Mouse (Mus musculus) heart, embryonic 13.5 days (tissue): Measurements from ENCODE around the gene Myom3. TPM values are rescaled to one million over a fixed set of nuclear protein-coding genes. Genes with fewer than 3 reads are reported as not detected.
A peak's percentile ranks its signal among the peaks of the same experiment; 100 is the strongest.

Source experiments
- ATAC-seq: fragments of 200-750 bp; cut with Nextera tagmentation; 2 replicates; pipeline ENCODE4 v1.8.0; 2017; ENCODE audit warnings: moderate TSS enrichment; ENCODE audit not compliant: insufficient number of reproducible peaks, low FRiP score, low TSS enrichment; ENCODE audit errors: extremely low read depth
- H3K27ac ChIP-seq: fragments of 300-500 bp; sonication (generic); replicated peaks from 2 replicates; pipeline ENCODE4 v1.5.1; 2015; ENCODE audit warnings: moderate library complexity, mild to moderate bottlenecking, inconsistent platforms
- H3K27me3 ChIP-seq: fragments of 300-500 bp; sonication (generic); replicated peaks from 2 replicates; pipeline ENCODE4 v1.6.1; 2015; ENCODE audit warnings: mild to moderate bottlenecking, inconsistent platforms
- H3K36me3 ChIP-seq: fragments of 300-500 bp; sonication (generic); 2 replicates; pipeline ENCODE4 v1.6.1; 2015; ENCODE audit warnings: mild to moderate bottlenecking, inconsistent platforms
- H3K4me1 ChIP-seq: fragments of 300-500 bp; sonication (generic); 2 replicates; pipeline ENCODE4 v1.6.1; 2015; ENCODE audit warnings: inconsistent platforms
- H3K4me2 ChIP-seq: fragments of 300-500 bp; sonication (generic); 2 replicates; pipeline ENCODE4 v1.6.1; 2015; ENCODE audit warnings: inconsistent platforms, mild to moderate bottlenecking, moderate library complexity
- H3K4me3 ChIP-seq: fragments of 300-500 bp; sonication (generic); 2 replicates; pipeline ENCODE4 v1.5.1; 2015; ENCODE audit warnings: moderate library complexity, mild to moderate bottlenecking, inconsistent platforms
- H3K9ac ChIP-seq: fragments of 300-500 bp; sonication (generic); 2 replicates; pipeline ENCODE4 v1.6.1; 2015; ENCODE audit warnings: inconsistent platforms, mild to moderate bottlenecking, moderate library complexity
- H3K9me3 ChIP-seq: fragments of 300-500 bp; sonication (generic); 2 replicates; pipeline ENCODE4 v1.6.1; 2016; ENCODE audit warnings: inconsistent platforms
- WGBS: fragments of 180-500 bp; shearing (Covaris S2); methylation state at CpG from one replicate; pipeline ENCODE4 v1.1.7; 2015; ENCODE audit warnings: mixed read lengths; 5-methylcytosine and 5-hydroxymethylcytosine counted together
- polyA plus RNA-seq: library from polyadenylated mRNA; unstranded; fragments of >200 nt; fragmentation: Nextera tagmentation; extraction: Ambion mirVana; gene quantifications from 2 replicates; pipeline ENCODE4 v1.2.1, GENCODE M21; 2015

The Myom3 gene
- polyA plus RNA-seq, 1 experiment from 2014 or later = 0.23 TPM

DNA sequence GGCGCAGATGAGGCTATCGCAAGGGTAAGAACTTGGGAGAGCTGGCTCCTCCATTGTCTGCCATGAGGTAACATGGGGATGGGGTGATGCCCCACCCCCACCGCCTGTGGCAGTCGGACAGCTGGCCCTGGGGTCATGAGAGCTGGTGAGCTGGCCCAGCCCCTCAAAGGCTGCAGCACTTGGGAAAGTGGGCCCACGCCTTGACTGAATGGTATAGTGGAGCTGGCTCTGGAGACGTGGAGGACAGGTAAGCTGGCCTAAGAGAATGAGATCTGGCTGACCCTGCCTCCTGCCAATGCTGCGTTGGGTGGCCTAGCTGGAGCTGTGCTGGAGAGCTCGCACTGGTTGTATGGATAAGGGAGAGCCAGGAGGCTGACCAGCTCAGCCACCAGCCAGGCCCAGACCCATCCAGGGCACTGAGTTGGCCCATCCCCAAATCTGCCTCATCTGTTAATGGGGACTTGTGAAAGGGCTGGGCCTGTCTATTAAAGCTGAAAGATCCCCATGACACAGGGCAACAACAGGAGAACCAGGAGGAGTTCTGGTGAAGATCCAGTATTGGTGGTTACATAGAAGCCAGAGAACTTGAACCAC lies 74.7 kb downstream of the Myom3 start:
- Histone ChIP-seq H3K4me2 (no peak overlapping the region), H3K27ac (no peak overlapping the region)
- ATAC-seq = no peak

DNA sequence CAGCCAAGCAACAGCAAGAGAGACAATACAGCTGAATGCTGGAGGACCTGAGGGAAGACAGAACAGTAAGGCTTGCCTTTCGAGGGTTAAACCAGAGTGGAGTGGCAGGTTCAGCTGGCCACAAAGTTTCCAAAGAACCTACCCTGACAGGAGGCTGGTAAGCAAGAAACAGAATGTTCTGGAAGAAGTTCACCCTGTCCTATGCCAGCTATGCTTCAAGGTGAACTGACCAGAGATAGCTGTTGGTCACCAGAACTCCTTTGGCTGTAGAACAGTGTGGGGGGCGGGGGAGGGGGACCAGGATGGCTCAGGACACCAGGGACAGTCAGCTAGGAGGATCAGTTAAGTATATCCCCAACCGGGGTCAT lies 79.4 kb downstream of the Myom3 start:
- H3K36me3 ChIP-seq = no peaks in the 10 kb centered on the region
- peak overlapping the region; percentile 77 for H3K27ac ChIP-seq
- peak overlapping the region; percentile 33; the same call in 1 of the 2 replicates for H3K4me2 ChIP-seq
- peak overlapping the region; percentile 41 for H3K9ac ChIP-seq
- no peak for ATAC-seq
- WGBS = 60% methylated on average over 3 of the region's 3 CpGs
- no peaks in the 10 kb centered on the region for H3K9me3 ChIP-seq
- H3K4me3 ChIP-seq = no peak overlapping the region
- peaks cover 29% of the 10 kb centered on the region for H3K4me1 ChIP-seq
- H3K27me3 ChIP-seq = no peaks in the 10 kb centered on the region

More for the DNA sequence above, 74.7 kb downstream of the Myom3 start:
- no peak overlapping the region for H3K4me3 ChIP-seq
- H3K9ac ChIP-seq = no peak overlapping the region
- H3K4me1 ChIP-seq = peaks cover 22% of the 10 kb centered on the region
- H3K9me3 ChIP-seq = no peaks in the 10 kb centered on the region
- WGBS = 74% methylated on average over 8 of the region's 8 CpGs
- no peaks in the 10 kb centered on the region for H3K27me3 ChIP-seq
- no peaks in the 10 kb centered on the region for H3K36me3 ChIP-seq

- peak overlapping the region; percentile 33 for H3K4me2 ChIP-seq
- no peaks in the 10 kb centered on the region for H3K9me3 ChIP-seq
- no peaks in the 10 kb centered on the region for H3K27me3 ChIP-seq
- 44% methylated on average over 21 of the region's 21 CpGs for WGBS
- H3K9ac ChIP-seq = peak overlapping the region; percentile 41
- H3K36me3 ChIP-seq = no peaks in the 10 kb centered on the region
- ATAC-seq = no peak
- H3K4me3 ChIP-seq = no peak overlapping the region
- peaks cover 29% of the 10 kb centered on the region for H3K4me1 ChIP-seq
- peak overlapping the region; percentile 77 for H3K27ac ChIP-seq
These were observed 79.9 kb downstream of the Myom3 start for GRCm38 (mm10) chr4:135839293-135840011.

DNA sequence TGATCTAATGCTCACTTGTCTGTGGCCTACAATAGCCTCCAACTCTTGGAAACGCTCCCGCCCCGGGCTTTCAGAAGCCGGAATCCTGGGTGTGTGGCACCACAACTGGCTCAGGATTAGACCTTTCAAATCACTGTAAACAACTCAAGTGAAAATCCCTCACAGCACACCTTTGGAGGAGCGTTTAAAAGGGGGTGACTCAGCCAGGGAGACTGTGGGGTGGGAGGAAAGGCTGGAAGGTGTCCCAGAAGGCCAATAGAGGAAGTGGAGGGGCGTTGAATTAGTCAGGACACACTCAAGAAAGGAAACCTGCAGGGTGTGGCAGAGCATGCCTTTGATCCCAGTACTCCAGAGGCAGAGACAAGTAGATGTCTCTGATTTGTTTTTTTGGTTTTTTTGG lies 84.9 kb downstream of the Myom3 start:
- Histone ChIP-seq H3K9me3 (0 out of 2 replicates have a peak, but pooled peaks cover 4% of the 10 kb centered on the region), H3K4me1 (peaks cover 31% of the 10 kb centered on the region), H3K27me3 (no peaks in the 10 kb centered on the region), H3K4me3 (no peak overlapping the region), H3K4me2 (no peak overlapping the region), H3K27ac (no peak overlapping the region), H3K36me3 (no peaks in the 10 kb centered on the region), H3K9ac (no peak overlapping the region)
- ATAC-seq = no peak
- WGBS = 76% methylated on average over 6 of the region's 6 CpGs

GRCm38 (mm10) chr4:135847581-135847980 lies 88.1 kb downstream of the Myom3 start:
- peaks cover 23% of the 10 kb centered on the region for H3K4me1 ChIP-seq
- 0 out of 2 replicates have a peak, but pooled peaks cover 4% of the 10 kb centered on the region for H3K9me3 ChIP-seq
- no peak overlapping the region for H3K4me3 ChIP-seq
- H3K4me2 ChIP-seq = no peak overlapping the region
- peak overlapping the region; percentile 42; the same call in 1 of the 2 replicates for H3K27ac ChIP-seq
- no peaks in the 10 kb centered on the region for H3K36me3 ChIP-seq
- H3K9ac ChIP-seq = 0 out of 2 replicates have a peak overlapping the region, but pooled peaks have one; percentile 47
- ATAC-seq = no peak
- H3K27me3 ChIP-seq = no peaks in the 10 kb centered on the region
- 24% methylated on average over 5 of the region's 5 CpGs for WGBS

GRCm38 (mm10) chr4:135850411-135851095 lies 91.0 kb downstream of the Myom3 start:
- no peaks in the 10 kb centered on the region for H3K27me3 ChIP-seq
- H3K9me3 ChIP-seq = no peaks in the 10 kb centered on the region
- no peak for ATAC-seq
- peak overlapping the region; percentile 45 for H3K27ac ChIP-seq
- peak overlapping the region; percentile 1; the same call in 1 of the 2 replicates for H3K4me2 ChIP-seq
- no peak overlapping the region for H3K4me3 ChIP-seq
- no peaks in the 10 kb centered on the region for H3K36me3 ChIP-seq
- peak overlapping the region; percentile 30 for H3K9ac ChIP-seq
- 47% methylated on average over 13 of the region's 13 CpGs for WGBS
- peaks cover 37% of the 10 kb centered on the region for H3K4me1 ChIP-seq

GRCm38 (mm10) chr4:135851942-135852341 lies 92.4 kb downstream of the Myom3 start:
- no peaks in the 10 kb centered on the region for H3K27me3 ChIP-seq
- H3K27ac ChIP-seq = no peak overlapping the region
- ATAC-seq = no peak
- no peak overlapping the region for H3K9ac ChIP-seq
- H3K36me3 ChIP-seq = no peaks in the 10 kb centered on the region
- 75% methylated on average over 9 of the region's 9 CpGs for WGBS
- no peak overlapping the region for H3K4me3 ChIP-seq
- H3K9me3 ChIP-seq = no peaks in the 10 kb centered on the region
- H3K4me2 ChIP-seq = no peak overlapping the region
- peaks cover 34% of the 10 kb centered on the region for H3K4me1 ChIP-seq

DNA sequence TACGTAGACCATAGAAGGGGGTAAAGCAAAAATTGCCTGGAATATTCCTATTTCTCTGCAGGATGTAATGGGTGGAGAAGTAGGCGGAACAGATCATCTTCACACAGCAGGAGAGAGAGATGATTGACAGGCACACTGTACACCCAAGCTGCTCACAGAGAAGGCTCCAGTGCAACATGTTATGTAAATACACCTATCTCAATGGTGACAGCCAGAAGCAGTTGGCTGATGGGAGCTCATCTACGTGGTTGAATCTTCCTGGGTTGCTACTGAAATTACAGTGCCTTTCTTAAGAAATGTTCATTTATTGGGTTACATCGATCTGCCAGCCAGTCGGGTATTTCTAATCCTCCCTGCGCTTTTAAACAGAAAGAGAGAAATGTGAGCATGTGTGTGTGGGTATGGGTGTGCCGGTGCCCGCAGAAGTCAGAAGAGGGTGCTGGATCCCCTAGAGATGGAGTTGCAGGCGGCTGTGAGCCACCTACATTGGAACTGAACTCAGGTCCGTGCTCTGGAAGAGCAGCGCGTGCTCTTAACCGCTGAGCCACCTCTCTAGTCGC lies 94.6 kb downstream of the Myom3 start:
- Histone ChIP-seq H3K27ac (peak overlapping the region; percentile 97; the same call in 1 of the 2 replicates), H3K4me1 (peaks cover 41% of the 10 kb centered on the region)
- 91% methylated on average over 14 of the region's 14 CpGs for WGBS

DNA sequence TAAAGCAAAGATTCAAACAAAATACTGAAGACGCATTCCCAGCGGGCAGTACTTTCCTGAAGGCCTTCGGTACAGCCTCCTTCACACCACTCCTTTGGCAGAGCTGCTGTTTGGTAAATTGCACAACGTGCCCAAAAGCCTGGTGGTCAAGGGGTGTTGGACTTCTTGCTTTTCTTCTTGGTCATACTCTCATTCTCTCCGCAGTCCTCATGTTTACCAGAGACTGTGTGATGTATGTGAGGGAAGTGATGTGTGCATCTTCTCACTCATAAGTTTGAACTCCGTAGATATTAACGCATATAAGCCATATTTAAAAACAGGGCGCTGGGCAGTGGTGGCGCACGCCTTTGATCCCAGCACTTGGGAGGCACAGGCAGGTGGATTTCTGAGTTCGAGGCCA lies 95.1 kb downstream of the Myom3 start:
- WGBS = 71% methylated on average over 11 of the region's 11 CpGs
- Histone ChIP-seq H3K9me3 (no peaks in the 10 kb centered on the region), H3K4me1 (peaks cover 47% of the 10 kb centered on the region), H3K9ac (peak overlapping the region; percentile 97), H3K4me2 (peak overlapping the region; percentile 93), H3K4me3 (peak overlapping the region; percentile 95), H3K27me3 (no peaks in the 10 kb centered on the region), H3K27ac (peak overlapping the region; percentile 97), H3K36me3 (peaks cover 3% of the 10 kb centered on the region; the same call in 1 of the 2 replicates)
- ATAC-seq = no peak

More for the DNA sequence above, 94.6 kb downstream of the Myom3 start:
- H3K4me2 ChIP-seq = no peak overlapping the region
- no peak for ATAC-seq
- H3K4me3 ChIP-seq = no peak overlapping the region
- peak overlapping the region; percentile 97; the same call in 1 of the 2 replicates for H3K9ac ChIP-seq
- no peaks in the 10 kb centered on the region for H3K36me3 ChIP-seq
- no peaks in the 10 kb centered on the region for H3K27me3 ChIP-seq
- no peaks in the 10 kb centered on the region for H3K9me3 ChIP-seq

DNA sequence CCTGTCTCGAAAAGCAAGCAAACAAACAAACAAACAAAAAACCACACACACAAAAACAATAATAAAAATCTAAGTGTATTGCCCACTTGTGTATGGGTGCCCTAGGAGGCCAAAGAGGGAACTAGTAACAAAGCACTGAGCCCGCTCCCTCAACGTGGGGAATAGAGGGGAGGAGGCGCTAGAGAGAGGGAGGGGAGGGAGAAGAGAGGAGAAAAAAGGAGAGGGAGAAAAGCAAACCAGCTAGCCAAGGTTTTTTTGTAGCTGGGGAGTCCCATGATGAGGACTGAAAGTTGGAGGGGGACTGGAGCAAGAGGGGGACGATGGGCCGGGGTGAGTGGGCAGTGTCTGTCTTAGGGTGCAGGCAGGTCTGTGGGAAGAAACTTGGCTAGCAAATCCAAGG lies 95.6 kb downstream of the Myom3 start:
- peaks cover 50% of the 10 kb centered on the region for H3K4me1 ChIP-seq
- peak overlapping the region; percentile 93 for H3K4me2 ChIP-seq
- peak overlapping the region; percentile 95 for H3K4me3 ChIP-seq
- no peaks in the 10 kb centered on the region for H3K27me3 ChIP-seq
- H3K9me3 ChIP-seq = no peaks in the 10 kb centered on the region
- WGBS = 5% methylated on average over 6 of the region's 6 CpGs
- H3K36me3 ChIP-seq = peaks cover 6% of the 10 kb centered on the region; the same call in 1 of the 2 replicates
- peak overlapping the region; percentile 97 for H3K27ac ChIP-seq
- ATAC-seq = no peak
- H3K9ac ChIP-seq = peak overlapping the region; percentile 97
